22 mouse cellular contexts compared by ENCODE assay signal in genomic region chr6:72165907-72166306, GRCm38 (mm10).
DNase-seq lines count a peak whose midpoint lies in the region; ATAC-seq and TF ChIP-seq lines count a peak whose summit lies in the region.
"Had no signal": no experiment of that assay in that cellular context is flagged by ENCODE, and none has a peak within 500 bp of the region (broad histone marks: within the 10 kb centered on the region; RNA-seq: fewer than 3 reads in every experiment).

No protein-coding gene starts in this region.

- H3K4me3 ChIP-seq in CH12.LX (replicated peaks in 1 of 3; ENCODE audit: low read depth in 2 of 3, low read length in 2 of 3, poor library complexity in 1 of 3) (no peak overlapping the region), MEL (ENCODE audit: control insufficient read depth in 1 of 2, insufficient read depth in 1 of 2, low read depth in 2 of 2, low read length in 2 of 2) (no peak overlapping the region)

- ATAC-seq in megakaryocyte, adult 5-6 weeks (ENCODE audit: poor library complexity, severe bottlenecking), result no peak
- ATAC-seq: activated CD4-positive, CD25-positive, alpha-beta regulatory T cell, adult 4 months; CD4-positive, CD25-positive, alpha-beta regulatory T cell, adult 4 months; Patski had no signal

- no peaks in the 10 kb centered on the region for H3K36me3 ChIP-seq in CH12.LX (replicated peaks in 1 of 2; ENCODE audit: control insufficient read depth in 1 of 2, insufficient read depth in 1 of 2, low read length in 1 of 2)
- H3K36me3 ChIP-seq in MEL (ENCODE audit: control insufficient read depth in 1 of 2, insufficient read depth in 2 of 2, low read length in 2 of 2), result peaks cover 0 to 2% of the 10 kb centered on the region in 2 experiments; a peak in 2 of 4 replicates
- H3K36me3 ChIP-seq: G1E had no signal

- dilution Hi-C loops in CH12.LX (cut with MboI; ENCODE audit: extremely low pct_ligation_motif_present, extremely low pct_unique_long_range_greater_than_20kb, low sequenced_read_pairs), result no loop called here

- TF ChIP-seq POLR2A in CH12.LX (IDR thresholded peaks at IDR 0.05; ENCODE audit: low read depth, low read length) (no peak), MEL (IDR thresholded peaks at IDR 0.05; ENCODE audit: control insufficient read depth in 1 of 2, insufficient read depth in 1 of 2, low read depth in 1 of 2, low read length in 2 of 2, poor library complexity in 1 of 2) (no peak)

- H3K4me1 ChIP-seq in CH12.LX (ENCODE audit: control insufficient read depth in 1 of 2, insufficient read depth in 2 of 2), result peaks cover 2 to 14% of the 10 kb centered on the region in 2 experiments; a peak in 2 of 4 replicates
- peaks cover 0 to 17% of the 10 kb centered on the region in 2 experiments; a peak in 2 of 4 replicates for H3K4me1 ChIP-seq in MEL (ENCODE audit: control insufficient read depth in 1 of 2, insufficient read depth in 2 of 2, low read length in 2 of 2)

- no peak overlapping the region for H3K4me2 ChIP-seq in CH12.LX (ENCODE audit: insufficient read depth, low read depth, poor library complexity, severe bottlenecking)

- TF ChIP-seq RAD21 in CH12.LX (IDR thresholded peaks at IDR 0.05; ENCODE audit: low read depth, low read length) (no peak), MEL (IDR thresholded peaks at IDR 0.05; ENCODE audit: low read depth, low read length) (no peak)

- H3K79me2 ChIP-seq in CH12.LX (replicated peaks; ENCODE audit: control insufficient read depth, extremely low read depth, insufficient read depth, poor library complexity, severe bottlenecking), result no peaks in the 10 kb centered on the region
- H3K79me2 ChIP-seq in MEL (ENCODE audit: control insufficient read depth, insufficient read depth, low read length, poor library complexity), result no peaks in the 10 kb centered on the region

- no peak overlapping the region for H3K9ac ChIP-seq in CH12.LX (ENCODE audit: insufficient read depth, low read depth)
- no peak overlapping the region for H3K9ac ChIP-seq in MEL (ENCODE audit: control insufficient read depth, low read depth, low read length, poor library complexity, severe bottlenecking)

- no peaks in the 10 kb centered on the region for H3K27me3 ChIP-seq in CH12.LX (replicated peaks)
- no peaks in the 10 kb centered on the region for H3K27me3 ChIP-seq in MEL (ENCODE audit: control insufficient read depth in 1 of 2, insufficient read depth in 2 of 2, low read length in 2 of 2)
- H3K27me3 ChIP-seq: Patski had no signal

- H3K27ac ChIP-seq in CH12.LX (ENCODE audit: insufficient read depth, low read depth), result no peak overlapping the region
- no peak overlapping the region for H3K27ac ChIP-seq in MEL (ENCODE audit: control insufficient read depth, low read depth, low read length)

- peak; percentile 70 for DNase-seq in retina, embryonic 14.5 days (ENCODE audit: low spot score)
- DNase-seq in retina, postnatal 1 day, result no peak
- DNase-seq in CH12.LX (ENCODE audit: extremely low read depth), result no peak
- DNase-seq in MEL (ENCODE audit: low read depth, low spot score), result peak; percentile 14
- DNase-seq in right cerebral cortex, postnatal 4 days, result no peak
- DNase-seq: adrenal gland, adult 2 months; adrenal gland, adult 8-10 months; adrenal gland, postnatal 10 days; adrenal gland, postnatal 14 days; adrenal gland, postnatal 25 days; adrenal gland, postnatal 36 days; B cell, adult 2 months; cerebellum, adult 11 months; cerebellum, adult 11-12 months; cerebellum, adult 18-20 months; cerebellum, adult 2 months; cerebellum, adult 8-10 months had no signal

- in situ Hi-C loops in CH12.LX (cut with MboI; ENCODE audit: low pct_ligation_motif_present, low pct_unique_long_range_greater_than_20kb, low sequenced_read_pairs), result no loop called here

- TF ChIP-seq EP300 in CH12.LX (IDR thresholded peaks at IDR 0.05; ENCODE audit: low read length), result no peak
- TF ChIP-seq EP300 in MEL (IDR thresholded peaks at IDR 0.05; ENCODE audit: low read depth in 1 of 2, low read length in 2 of 2), result no peak

- TF ChIP-seq CTCF in CH12.LX (conservative IDR thresholded peaks at IDR 0.05 in 1 of 2, IDR thresholded peaks at IDR 0.05 in 1 of 2; ENCODE audit: low read depth in 2 of 2, low read length in 2 of 2), result no peak
- TF ChIP-seq CTCF in MEL (IDR thresholded peaks at IDR 0.05 in 2 of 3, conservative IDR thresholded peaks at IDR 0.05 in 1 of 3; ENCODE audit: control insufficient read depth in 1 of 3, insufficient read depth in 1 of 3, low read depth in 2 of 3, low read length in 3 of 3, poor library complexity in 1 of 3, severe bottlenecking in 1 of 3), result no peak

- H3K9me3 ChIP-seq in CH12.LX (replicated peaks; ENCODE audit: low read length) (no peaks in the 10 kb centered on the region), MEL (replicated peaks; ENCODE audit: insufficient read depth, low read length) (no peaks in the 10 kb centered on the region)
- H3K9me3 ChIP-seq: G1E had no signal

TF ChIP-seq in CH12.LX, 34 proteins besides CTCF, POLR2A, EP300 and RAD21:
- TF ChIP-seq MXI1 (IDR thresholded peaks at IDR 0.05; ENCODE audit: low read depth, low read length), result peak; percentile 76; the same call in 1 of the 2 replicates
- no peak for TF ChIP-seq UBTF (IDR thresholded peaks at IDR 0.05; ENCODE audit: low read depth, low read length)
- no peak for TF ChIP-seq MEF2A (IDR thresholded peaks at IDR 0.05; ENCODE audit: borderline replicate concordance, low read depth, low read length)
- no peak for TF ChIP-seq JUN (IDR thresholded peaks at IDR 0.05; ENCODE audit: insufficient read depth, low read depth, low read length)
- no peak for TF ChIP-seq BHLHE40 (IDR thresholded peaks at IDR 0.05; ENCODE audit: low read depth, low read length)
- no peak for TF ChIP-seq NRF1 (IDR thresholded peaks at IDR 0.05; ENCODE audit: low read depth, low read length)
- no peak for TF ChIP-seq ZKSCAN1 (IDR thresholded peaks at IDR 0.05; ENCODE audit: borderline replicate concordance, low read depth, low read length)
- TF ChIP-seq TBP (conservative IDR thresholded peaks at IDR 0.05; ENCODE audit: low read depth, low read length), result 0 out of 2 replicates have a peak, but pooled peaks have one; percentile 28

TF ChIP-seq in MEL, 35 proteins besides CTCF, POLR2A, EP300 and RAD21:
- peak; percentile 63 for TF ChIP-seq TBP (IDR thresholded peaks at IDR 0.05; ENCODE audit: low read depth, low read length)
- no peak for TF ChIP-seq POLR2AphosphoS5 (IDR thresholded peaks at IDR 0.05; ENCODE audit: borderline replicate concordance, low read depth, low read length)
- TF ChIP-seq MXI1 (IDR thresholded peaks at IDR 0.05; ENCODE audit: low read depth, low read length), result peak; percentile 98

Comparison
In these comparisons a context has a peak if more than half of its experiments do, and no peak if none do; other contexts are left out.
1. DNase-seq: peak in retina, embryonic 14.5 days (single experiment) and MEL (single experiment); none in retina, postnatal 1 day (single experiment), CH12.LX (single experiment) and right cerebral cortex, postnatal 4 days (single experiment).